Mouse (Mus musculus) megakaryocyte, embryonic 14.5 days (primary cell): ENCODE measurements around the gene Mrpl12.

Experiments
- FLI1 ChIP-seq: IDR thresholded peaks from 2 replicates; pipeline ENCODE4 v1.6.1; 2012; ENCODE audit warnings: low read length, inconsistent platforms, mixed read lengths
- GATA1 ChIP-seq: IDR thresholded peaks from 3 replicates; pipeline ENCODE4 v1.6.1; 2012; ENCODE audit warnings: mixed read lengths, low read length, inconsistent platforms, borderline replicate concordance

GRCm38 (mm10) chr11:120465521-120465920 lies 18.9 kb upstream of the Mrpl12 start:
- TF ChIP-seq FLI1 = no peak
- TF ChIP-seq GATA1 = no peak
